Mouse (Mus musculus) right cerebral cortex, postnatal 36 days (tissue): ENCODE results near the gene Car15.

Experiments
- DNase-seq, 2 experiments: peaks; one replicate each; pipeline ENCODE4 v3.0.0; 2022; ENCODE audit warnings: low spot score in 2 of 2, mixed read lengths in 1 of 2

The Car15 gene

DNA sequence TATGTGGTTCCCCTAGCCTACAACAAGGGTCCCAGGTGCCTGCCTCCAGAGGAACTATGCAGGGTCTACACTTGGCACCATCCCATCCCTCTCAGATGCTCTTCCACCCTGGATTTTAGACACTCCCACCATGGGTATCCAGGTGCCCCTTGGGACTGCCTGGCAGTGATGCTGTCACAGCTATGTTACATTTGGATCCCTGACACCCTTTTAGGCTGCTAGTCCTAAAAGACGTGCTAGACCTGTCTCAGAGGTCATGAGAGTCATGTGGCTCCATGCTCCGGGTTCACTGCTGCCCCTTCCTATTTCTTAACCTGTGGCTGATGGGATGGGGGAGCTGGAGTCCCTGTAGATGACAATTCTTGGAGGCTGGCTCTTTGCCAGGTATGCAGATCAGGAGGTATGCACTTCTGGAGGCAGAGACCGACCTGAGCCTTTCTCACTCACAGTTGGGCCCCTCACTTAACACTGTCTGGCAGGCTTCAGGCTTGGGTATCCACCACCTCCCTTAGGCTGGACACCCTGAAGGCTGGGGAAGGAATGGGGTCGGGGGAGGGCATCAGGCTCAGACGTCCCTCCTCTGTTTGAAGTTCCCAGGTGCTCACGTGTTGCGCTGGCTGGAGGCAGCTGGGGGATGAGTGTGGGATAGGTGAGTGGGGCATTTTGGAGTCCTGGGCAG, 36.2 kb downstream of the Car15 start:
- DNase-seq: no peak

- no peak for DNase-seq
These were observed 38.6 kb downstream of the Car15 start for GRCm38 (mm10) chr16:17799584-17799983.

- DNase-seq: no peak
These were observed 39.6 kb downstream of the Car15 start for GRCm38 (mm10) chr16:17798321-17799180.

DNA sequence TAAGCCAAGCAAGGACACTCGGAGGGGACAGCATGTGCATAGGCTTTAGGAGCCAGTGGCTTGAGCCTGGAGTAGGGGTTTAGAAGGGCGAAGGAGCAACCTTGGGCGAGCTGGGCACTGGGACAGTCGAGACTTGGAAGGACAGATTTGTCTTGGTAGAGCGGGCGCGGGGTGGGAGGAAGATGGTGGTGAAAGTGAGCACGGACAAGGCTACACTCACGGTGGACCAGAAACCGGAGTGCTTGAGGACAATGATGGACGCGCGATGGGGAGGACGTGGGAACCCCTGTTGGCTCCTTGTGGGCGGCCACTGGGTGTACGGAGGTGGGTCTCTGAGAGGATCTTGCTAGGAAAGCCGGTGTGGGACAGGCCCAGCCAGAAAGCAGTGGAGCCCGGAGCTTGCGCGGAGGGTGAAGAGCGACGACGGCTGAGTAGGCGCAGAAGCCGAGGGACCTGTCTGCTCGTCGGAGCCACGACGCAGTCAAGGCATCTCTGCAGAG, 40.3 kb downstream of the Car15 start:
- no peak for DNase-seq

DNA sequence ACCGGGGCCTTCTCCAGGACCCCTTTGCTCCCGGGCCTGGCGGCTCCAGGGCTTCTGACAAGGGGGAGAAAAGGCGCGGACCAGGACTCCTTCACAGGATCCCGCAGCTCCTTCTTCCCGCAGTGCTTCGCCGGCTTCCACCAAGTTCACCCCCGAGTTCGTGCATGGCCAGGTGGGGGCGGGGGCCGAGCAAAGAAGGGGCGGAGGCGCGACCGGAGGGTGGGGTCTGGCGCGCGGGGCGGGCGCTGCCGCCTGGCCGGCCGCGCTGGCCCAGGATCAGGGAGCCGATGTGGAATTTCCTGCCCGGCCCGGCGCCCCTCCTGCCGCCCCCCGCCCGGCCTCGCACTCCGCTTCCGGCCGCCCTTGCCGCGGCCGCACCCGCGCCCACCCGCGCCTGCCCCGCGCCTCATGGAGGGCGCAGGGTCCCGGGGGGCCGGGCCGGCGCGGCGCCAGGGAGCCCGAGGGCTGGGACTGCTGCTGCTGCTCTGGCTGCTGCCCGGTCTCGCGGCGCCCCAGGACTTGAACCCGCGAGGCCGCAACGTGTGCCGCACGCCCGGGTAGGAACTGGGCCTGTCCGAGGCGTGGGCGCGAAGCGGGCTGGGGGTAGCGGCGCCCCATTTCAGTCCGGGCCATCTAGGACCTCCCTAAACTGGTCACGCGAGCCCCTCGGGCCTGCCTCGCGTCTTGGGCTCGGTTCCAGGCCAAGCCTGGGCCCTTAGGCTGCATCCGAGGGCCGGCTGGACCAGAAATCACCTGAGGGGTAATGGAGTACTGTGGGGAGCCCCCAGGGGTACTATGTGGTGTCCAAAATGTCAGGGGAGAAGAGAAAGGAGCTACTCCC, 41.0 kb downstream of the Car15 start, which contains the start of gene Scarf2:
Gene Scarf2 (plus strand): TSS at position 312 of the 841 bp plus-strand sequence.
- DNase-seq: no peak

GRCm38 (mm10) chr16:17796519-17796918, 41.6 kb downstream of the Car15 start:
- no peak for DNase-seq

- no peak for DNase-seq
These were observed 42.5 kb downstream of the Car15 start for GRCm38 (mm10) chr16:17795643-17796042.

DNA sequence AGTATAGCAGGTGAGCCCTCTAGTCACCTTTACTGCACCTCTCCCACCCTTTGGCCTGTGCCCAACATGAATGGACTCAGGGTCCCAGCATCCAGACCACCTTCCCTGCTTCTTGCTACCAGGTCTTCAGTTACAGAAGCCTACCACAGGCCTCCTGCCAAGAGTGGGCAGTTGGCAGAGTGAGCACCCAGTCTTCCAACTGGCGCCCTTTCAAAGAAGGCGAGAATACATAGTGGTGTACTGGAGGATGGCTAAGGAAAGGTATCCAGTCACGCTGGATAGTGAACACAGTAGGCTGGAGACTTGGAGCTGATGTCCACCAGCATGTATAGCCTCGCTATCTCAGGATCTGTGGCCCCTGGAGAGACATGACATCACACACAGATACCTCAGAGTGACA, 44.1 kb downstream of the Car15 start:
- no peak for DNase-seq

DNA sequence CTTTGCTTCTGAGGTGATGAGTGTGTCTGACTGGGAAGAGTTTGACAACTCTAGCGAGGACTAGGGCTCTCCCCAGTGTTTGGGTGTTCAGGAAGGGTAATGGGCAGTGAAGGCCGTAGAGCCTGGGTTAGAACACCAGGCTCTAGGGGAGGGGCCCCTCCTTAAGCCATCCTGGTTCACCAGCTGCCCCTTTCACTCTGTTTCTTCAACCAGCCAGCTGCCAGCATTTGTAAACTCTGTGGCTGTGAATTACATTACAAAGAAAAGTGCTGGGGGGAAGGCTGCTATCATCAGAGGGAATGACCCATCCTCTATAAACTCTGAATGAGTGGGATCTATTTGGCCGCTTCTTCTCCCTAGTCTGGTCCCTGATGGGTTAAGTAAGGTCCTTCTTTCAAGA, 45.4 kb downstream of the Car15 start:
- no peak for DNase-seq

- DNase-seq: no peak
These were observed 52.8 kb downstream of the Car15 start for GRCm38 (mm10) chr16:17785337-17785736.
